Mouse (Mus musculus): Measurements from ENCODE around the gene Sh3bgr. TPM values are rescaled to one million over a fixed set of nuclear protein-coding genes. Genes with fewer than 3 reads are reported as not detected.

Gene Sh3bgr
- polyA plus RNA-seq, 1 experiment from 2014 or later: 29.7 TPM

- Histone ChIP-seq H3K9ac (ENCODE audit: low read length) (no peak overlapping the region), H3K4me2 (ENCODE audit: low read length) (no peak overlapping the region), H3K9me3 (ENCODE audit: control insufficient read depth, low read length) (no peaks in the 10 kb centered on the region), H3K4me1 (replicated peaks; ENCODE audit: control insufficient read depth, insufficient read depth, low read length) (no peaks in the 10 kb centered on the region), H3K27ac (ENCODE audit: low read depth) (no peak overlapping the region), H3K36me3 (ENCODE audit: control insufficient read depth, insufficient read depth, low read length) (no peaks in the 10 kb centered on the region), H3K4me3 (ENCODE audit: low read depth, low read length) (no peak overlapping the region), H3K27me3 (replicated peaks; ENCODE audit: control insufficient read depth, insufficient read depth, low read length) (no peaks in the 10 kb centered on the region)
- peak; percentile 4 for DNase-seq (ENCODE audit: low spot score)
- no peak for ATAC-seq (replicated peaks; ENCODE audit: low FRiP score, low TSS enrichment, low read depth)
- 69% methylated on average over 1 of the region's 1 CpGs for WGBS
These were observed 22.2 kb downstream of the Sh3bgr start for GRCm38 (mm10) chr16:96222452-96222851.

GRCm38 (mm10) chr16:96228438-96228837 is 28.2 kb downstream of the Sh3bgr start:
- Histone ChIP-seq H3K9ac (ENCODE audit: low read length) (no peak overlapping the region), H3K27me3 (replicated peaks; ENCODE audit: control insufficient read depth, insufficient read depth, low read length) (no peaks in the 10 kb centered on the region), H3K27ac (ENCODE audit: low read depth) (no peak overlapping the region), H3K4me1 (replicated peaks; ENCODE audit: control insufficient read depth, insufficient read depth, low read length) (no peaks in the 10 kb centered on the region), H3K36me3 (ENCODE audit: control insufficient read depth, insufficient read depth, low read length) (no peaks in the 10 kb centered on the region), H3K4me2 (ENCODE audit: low read length) (no peak overlapping the region), H3K9me3 (ENCODE audit: control insufficient read depth, low read length) (no peaks in the 10 kb centered on the region), H3K4me3 (ENCODE audit: low read depth, low read length) (no peak overlapping the region)
- DNase-seq (ENCODE audit: low spot score): no peak
- ATAC-seq (replicated peaks; ENCODE audit: low FRiP score, low TSS enrichment, low read depth): no peak
- 69% methylated on average over 13 of the region's 13 CpGs for WGBS

GRCm38 (mm10) chr16:96229044-96229555 is 28.9 kb downstream of the Sh3bgr start:
- Histone ChIP-seq H3K4me3 (ENCODE audit: low read depth, low read length) (no peak overlapping the region), H3K9ac (ENCODE audit: low read length) (no peak overlapping the region), H3K4me1 (replicated peaks; ENCODE audit: control insufficient read depth, insufficient read depth, low read length) (no peaks in the 10 kb centered on the region), H3K27ac (ENCODE audit: low read depth) (no peak overlapping the region), H3K4me2 (ENCODE audit: low read length) (no peak overlapping the region), H3K36me3 (ENCODE audit: control insufficient read depth, insufficient read depth, low read length) (no peaks in the 10 kb centered on the region), H3K27me3 (replicated peaks; ENCODE audit: control insufficient read depth, insufficient read depth, low read length) (no peaks in the 10 kb centered on the region), H3K9me3 (ENCODE audit: control insufficient read depth, low read length) (no peaks in the 10 kb centered on the region)
- 63% methylated on average over 8 of the region's 8 CpGs for WGBS
- DNase-seq (ENCODE audit: low spot score) (no peak), ATAC-seq (replicated peaks; ENCODE audit: low FRiP score, low TSS enrichment, low read depth) (no peak)

- WGBS: 32% methylated on average over 11 of the region's 11 CpGs
- no peak overlapping the region for H3K9ac ChIP-seq (ENCODE audit: low read length)
- H3K4me1 ChIP-seq (replicated peaks; ENCODE audit: control insufficient read depth, insufficient read depth, low read length): no peaks in the 10 kb centered on the region
- H3K36me3 ChIP-seq (ENCODE audit: control insufficient read depth, insufficient read depth, low read length): no peaks in the 10 kb centered on the region
- no peak overlapping the region for H3K4me3 ChIP-seq (ENCODE audit: low read depth, low read length)
- H3K4me2 ChIP-seq (ENCODE audit: low read length): no peak overlapping the region
- ATAC-seq (replicated peaks; ENCODE audit: low FRiP score, low TSS enrichment, low read depth) (peak; percentile 87), DNase-seq (ENCODE audit: low spot score) (peak; percentile 84)
- no peaks in the 10 kb centered on the region for H3K9me3 ChIP-seq (ENCODE audit: control insufficient read depth, low read length)
- no peaks in the 10 kb centered on the region for H3K27me3 ChIP-seq (replicated peaks; ENCODE audit: control insufficient read depth, insufficient read depth, low read length)
- no peak overlapping the region for H3K27ac ChIP-seq (ENCODE audit: low read depth)
These were observed 30.2 kb downstream of the Sh3bgr start for GRCm38 (mm10) chr16:96230411-96230810.

- no peaks in the 10 kb centered on the region for H3K9me3 ChIP-seq (ENCODE audit: control insufficient read depth, low read length)
- 91% methylated on average over 4 of the region's 4 CpGs for WGBS
- no peak for ATAC-seq (replicated peaks; ENCODE audit: low FRiP score, low TSS enrichment, low read depth)
These were observed 31.0 kb downstream of the Sh3bgr start for GRCm38 (mm10) chr16:96231251-96231650.

GRCm38 (mm10) chr16:96231974-96232373 is 31.7 kb downstream of the Sh3bgr start:
- Histone ChIP-seq H3K4me2 (ENCODE audit: low read length) (no peak overlapping the region), H3K27ac (ENCODE audit: low read depth) (no peak overlapping the region), H3K9me3 (ENCODE audit: control insufficient read depth, low read length) (no peaks in the 10 kb centered on the region), H3K36me3 (ENCODE audit: control insufficient read depth, insufficient read depth, low read length) (no peaks in the 10 kb centered on the region), H3K4me3 (ENCODE audit: low read depth, low read length) (no peak overlapping the region), H3K27me3 (replicated peaks; ENCODE audit: control insufficient read depth, insufficient read depth, low read length) (no peaks in the 10 kb centered on the region), H3K4me1 (replicated peaks; ENCODE audit: control insufficient read depth, insufficient read depth, low read length) (no peaks in the 10 kb centered on the region), H3K9ac (ENCODE audit: low read length) (no peak overlapping the region)
- ATAC-seq (replicated peaks; ENCODE audit: low FRiP score, low TSS enrichment, low read depth) (no peak), DNase-seq (ENCODE audit: low spot score) (no peak)
- 86% methylated on average over 8 of the region's 8 CpGs for WGBS

More at GRCm38 (mm10) chr16:96231251-96231650, 31.0 kb downstream of the Sh3bgr start:
- no peak overlapping the region for H3K4me3 ChIP-seq (ENCODE audit: low read depth, low read length)
- H3K4me1 ChIP-seq (replicated peaks; ENCODE audit: control insufficient read depth, insufficient read depth, low read length): no peaks in the 10 kb centered on the region
- no peak overlapping the region for H3K27ac ChIP-seq (ENCODE audit: low read depth)
- DNase-seq (ENCODE audit: low spot score): no peak
- no peaks in the 10 kb centered on the region for H3K27me3 ChIP-seq (replicated peaks; ENCODE audit: control insufficient read depth, insufficient read depth, low read length)
- no peak overlapping the region for H3K4me2 ChIP-seq (ENCODE audit: low read length)
- H3K36me3 ChIP-seq (ENCODE audit: control insufficient read depth, insufficient read depth, low read length): no peaks in the 10 kb centered on the region
- H3K9ac ChIP-seq (ENCODE audit: low read length): no peak overlapping the region

- no peaks in the 10 kb centered on the region for H3K9me3 ChIP-seq (ENCODE audit: control insufficient read depth, low read length)
- no peak overlapping the region for H3K9ac ChIP-seq (ENCODE audit: low read length)
- DNase-seq (ENCODE audit: low spot score) (no peak), ATAC-seq (replicated peaks; ENCODE audit: low FRiP score, low TSS enrichment, low read depth) (no peak)
- 87% methylated on average over 8 of the region's 8 CpGs for WGBS
- H3K27me3 ChIP-seq (replicated peaks; ENCODE audit: control insufficient read depth, insufficient read depth, low read length): no peaks in the 10 kb centered on the region
- no peaks in the 10 kb centered on the region for H3K4me1 ChIP-seq (replicated peaks; ENCODE audit: control insufficient read depth, insufficient read depth, low read length)
- no peak overlapping the region for H3K27ac ChIP-seq (ENCODE audit: low read depth)
- H3K36me3 ChIP-seq (ENCODE audit: control insufficient read depth, insufficient read depth, low read length): no peaks in the 10 kb centered on the region
- no peak overlapping the region for H3K4me2 ChIP-seq (ENCODE audit: low read length)
- H3K4me3 ChIP-seq (ENCODE audit: low read depth, low read length): no peak overlapping the region
These were observed 33.7 kb downstream of the Sh3bgr start for GRCm38 (mm10) chr16:96233996-96234395.

GRCm38 (mm10) chr16:96235366-96235970 is 35.2 kb downstream of the Sh3bgr start, which contains the start of gene B3galt5:
Gene B3galt5 (plus strand): TSS chr16:96235801.
- ATAC-seq (replicated peaks; ENCODE audit: low FRiP score, low TSS enrichment, low read depth) (no peak), DNase-seq (ENCODE audit: low spot score) (no peak)
- Histone ChIP-seq H3K4me3 (ENCODE audit: low read depth, low read length) (no peak within 1 kb of the TSS), H3K27me3 (replicated peaks; ENCODE audit: control insufficient read depth, insufficient read depth, low read length) (no peaks in the 10 kb centered on the region), H3K27ac (ENCODE audit: low read depth) (no peak within 1 kb of the TSS), H3K36me3 (ENCODE audit: control insufficient read depth, insufficient read depth, low read length) (no peaks in the 10 kb centered on the region), H3K4me1 (replicated peaks; ENCODE audit: control insufficient read depth, insufficient read depth, low read length) (no peaks in the 10 kb centered on the region), H3K9me3 (ENCODE audit: control insufficient read depth, low read length) (no peaks in the 10 kb centered on the region), H3K9ac (ENCODE audit: low read length) (no peak within 1 kb of the TSS), H3K4me2 (ENCODE audit: low read length) (no peak within 1 kb of the TSS)
- 74% methylated on average over 17 of the region's 17 CpGs for WGBS

- Histone ChIP-seq H3K4me1 (replicated peaks; ENCODE audit: control insufficient read depth, insufficient read depth, low read length) (no peaks in the 10 kb centered on the region), H3K27me3 (replicated peaks; ENCODE audit: control insufficient read depth, insufficient read depth, low read length) (no peaks in the 10 kb centered on the region), H3K9ac (ENCODE audit: low read length) (no peak overlapping the region), H3K9me3 (ENCODE audit: control insufficient read depth, low read length) (no peaks in the 10 kb centered on the region), H3K36me3 (ENCODE audit: control insufficient read depth, insufficient read depth, low read length) (no peaks in the 10 kb centered on the region), H3K4me2 (ENCODE audit: low read length) (no peak overlapping the region), H3K4me3 (ENCODE audit: low read depth, low read length) (no peak overlapping the region), H3K27ac (ENCODE audit: low read depth) (no peak overlapping the region)
- 80% methylated on average over 6 of the region's 6 CpGs for WGBS
- no peak for DNase-seq (ENCODE audit: low spot score)
- ATAC-seq (replicated peaks; ENCODE audit: low FRiP score, low TSS enrichment, low read depth): no peak
These were observed 44.2 kb downstream of the Sh3bgr start for GRCm38 (mm10) chr16:96244496-96244895.
